Mouse (Mus musculus) naive thymus-derived CD4-positive, alpha-beta T cell, adult 2 months (primary cell): ENCODE measurements around the gene Naglu.
A peak's percentile ranks its signal among the peaks of the same experiment; 100 is the strongest.

Experiments
- DNase-seq: peaks from one replicate; pipeline ENCODE4 v3.0.0-alpha.2; 2011; ENCODE audit warnings: low read depth

The Naglu gene

GRCm38 (mm10) chr11:101057860-101058259 is 12.0 kb upstream of the Naglu start:
- DNase-seq: peak; percentile 93

- DNase-seq: no peak
Observed at GRCm38 (mm10) chr11:101058726-101059125, 11.1 kb upstream of the Naglu start.

- no peak for DNase-seq
Observed at GRCm38 (mm10) chr11:101059473-101059872, 10.3 kb upstream of the Naglu start.

- DNase-seq: no peak
Observed at GRCm38 (mm10) chr11:101060126-101060525, 9.7 kb upstream of the Naglu start.

GRCm38 (mm10) chr11:101061049-101061448 is 8.8 kb upstream of the Naglu start:
- no peak for DNase-seq

- DNase-seq: no peak
Observed at GRCm38 (mm10) chr11:101062165-101062884, 7.5 kb upstream of the Naglu start.

- DNase-seq: no peak
Observed at GRCm38 (mm10) chr11:101062971-101063675, 6.7 kb upstream of the Naglu start.

- DNase-seq: peak; percentile 72
Observed at GRCm38 (mm10) chr11:101063676-101064327, 6.0 kb upstream of the Naglu start.

GRCm38 (mm10) chr11:101064462-101064861 is 5.3 kb upstream of the Naglu start:
- peak; percentile 39 for DNase-seq

GRCm38 (mm10) chr11:101065002-101065401 is 4.8 kb upstream of the Naglu start:
- no peak for DNase-seq

- DNase-seq: peak; percentile 88
Observed at GRCm38 (mm10) chr11:101066549-101067412, 3.0 kb upstream of the Naglu start.

- no peak for DNase-seq
Observed at GRCm38 (mm10) chr11:101070189-101070527, 346 bp downstream of the Naglu start.

- no peak for DNase-seq
Observed at GRCm38 (mm10) chr11:101070987-101071386, 1.2 kb downstream of the Naglu start.

- no peak for DNase-seq
Observed at GRCm38 (mm10) chr11:101071810-101072428, 2.1 kb downstream of the Naglu start.

GRCm38 (mm10) chr11:101078121-101078520 is 8.3 kb downstream of the Naglu start, which contains the start of gene Hsd17b1:
Hsd17b1 (plus strand) TSS chr11:101078411.
- no peak for DNase-seq

GRCm38 (mm10) chr11:101079746-101080145 is 9.9 kb downstream of the Naglu start:
- DNase-seq: peak; percentile 46

- DNase-seq: no peak
Observed at GRCm38 (mm10) chr11:101080421-101080820, 10.6 kb downstream of the Naglu start.

GRCm38 (mm10) chr11:101081659-101082058 is 11.8 kb downstream of the Naglu start:
- peak; percentile 32 for DNase-seq

- peak; percentile 95 for DNase-seq
Observed at GRCm38 (mm10) chr11:101082208-101083082, 12.6 kb downstream of the Naglu start, which contains the start of gene Coasy. Coasy (plus strand) TSS chr11:101082565.

- no peak for DNase-seq
Observed at GRCm38 (mm10) chr11:101083083-101083697, 13.4 kb downstream of the Naglu start.
